Mouse (Mus musculus) G1E (cell line): Measurements from ENCODE around the gene Mpeg1.

Experiments
- CTCF ChIP-seq: IDR thresholded peaks from 2 replicates; pipeline ENCODE4 v1.5.1; 2012; ENCODE audit warnings: low read depth, low read length, inconsistent platforms, mixed read lengths
- GATA1 ChIP-seq: IDR thresholded peaks from 2 replicates; pipeline ENCODE4 v1.6.1; 2012; ENCODE audit warnings: borderline replicate concordance, low read length, inconsistent platforms, mixed read lengths
- GATA2 ChIP-seq: IDR thresholded peaks from 2 replicates; pipeline ENCODE4 v1.6.1; 2012; ENCODE audit warnings: low read depth, low read length, inconsistent platforms, borderline replicate concordance
- POLR2AphosphoS5 ChIP-seq: IDR thresholded peaks from 2 replicates; pipeline ENCODE4 v1.6.1; 2012; ENCODE audit warnings: low read depth, low read length, inconsistent platforms; ENCODE audit not compliant: insufficient replicate concordance
- TAL1 ChIP-seq: conservative IDR thresholded peaks from 2 replicates; pipeline ENCODE4 v1.6.1; 2012; ENCODE audit warnings: low read depth, low read length, inconsistent platforms, mixed read lengths

GRCm38 (mm10) chr19:12501370-12502347 is 41.1 kb downstream of the Mpeg1 start, which contains the start of gene Dtx4:
- TF ChIP-seq POLR2AphosphoS5, result no peak
- no peak for TF ChIP-seq CTCF
- TF ChIP-seq GATA1, result no peak
- no peak for TF ChIP-seq GATA2
- TF ChIP-seq TAL1, result no peak
